Mouse (Mus musculus): Measurements from ENCODE around the gene Evl. TPM values are rescaled to one million over a fixed set of nuclear protein-coding genes. Genes with fewer than 3 reads are reported as not detected.
A peak's percentile ranks its signal among the peaks of the same experiment; 100 is the strongest.

Evl gene
- total RNA-seq, 4 experiments from 2014 or later, result 220 to 260 (median 242) TPM

GRCm38 (mm10) chr12:108590131-108590530 lies 35.6 kb downstream of the Evl start:
- no peak for DNase-seq (ENCODE audit: low spot score in 2 of 2)

DNA sequence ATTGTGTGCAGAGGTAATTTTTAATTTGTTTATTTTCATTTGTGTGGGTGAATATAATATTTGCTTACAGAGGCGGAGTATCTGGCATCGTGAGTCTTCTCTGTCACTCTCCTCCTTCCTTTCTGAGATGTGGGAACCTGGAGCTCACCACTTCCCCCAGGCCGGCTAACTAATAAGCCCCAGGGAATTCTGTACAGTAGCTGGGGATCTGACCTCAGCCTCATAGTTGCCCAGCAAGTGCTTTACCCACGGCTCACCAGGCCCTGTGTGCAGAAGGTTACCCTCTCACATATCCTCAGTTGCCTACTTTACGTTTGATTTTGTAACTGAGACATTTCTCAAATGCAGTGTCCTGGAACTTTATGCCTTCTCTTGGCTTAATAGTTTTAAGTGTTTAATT lies 37.1 kb downstream of the Evl start:
- no peak for DNase-seq (ENCODE audit: low spot score in 2 of 2)

- DNase-seq (ENCODE audit: low spot score in 2 of 2), result no peak
Observed at GRCm38 (mm10) chr12:108592866-108593265, 38.3 kb downstream of the Evl start.

- no peak for DNase-seq (ENCODE audit: low spot score in 2 of 2)
Observed at GRCm38 (mm10) chr12:108600864-108601263, 46.3 kb downstream of the Evl start.

DNA sequence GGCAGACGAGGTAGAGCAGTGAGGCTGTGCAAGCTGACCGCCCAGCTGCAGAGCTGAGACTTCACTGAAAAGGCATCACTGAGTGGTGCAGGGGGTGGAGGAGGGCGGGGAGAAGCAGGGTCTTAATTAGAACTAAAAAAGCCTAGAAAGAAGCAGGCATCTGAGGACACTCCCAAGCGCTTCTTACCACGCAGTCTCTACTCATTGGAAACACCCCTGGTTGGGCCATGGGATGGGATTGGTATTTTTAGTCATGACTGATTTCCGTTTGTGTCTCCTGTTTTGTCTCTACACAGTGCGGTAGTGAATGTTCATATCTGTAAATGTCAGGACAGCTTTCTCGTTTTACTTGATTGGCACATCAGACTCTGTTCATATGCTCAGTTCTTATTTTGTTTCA lies 46.8 kb downstream of the Evl start:
- peak; percentile 15 to 31 for DNase-seq (ENCODE audit: low spot score in 2 of 2)

DNA sequence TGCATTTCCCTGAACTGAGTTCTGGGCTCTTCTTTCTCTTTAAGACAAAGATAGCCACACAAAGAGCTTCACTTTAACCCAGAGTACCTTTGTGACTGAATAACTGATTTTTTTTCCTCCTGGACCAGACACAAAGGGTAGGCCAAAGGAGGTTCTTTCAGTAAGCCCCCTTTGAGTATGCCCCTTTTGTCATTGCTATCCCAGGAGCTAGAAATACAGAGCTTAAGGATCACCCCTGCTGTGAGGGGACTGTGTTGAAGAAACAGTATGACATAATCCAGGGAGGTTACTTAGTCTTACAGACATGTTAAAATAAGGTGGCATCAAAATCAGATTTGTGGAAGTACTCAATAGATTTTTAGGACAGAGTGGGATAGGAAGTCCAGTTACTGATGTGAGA lies 50.0 kb downstream of the Evl start:
- DNase-seq (ENCODE audit: low spot score in 2 of 2), result no peak

GRCm38 (mm10) chr12:108605521-108606281 lies 51.2 kb downstream of the Evl start:
- DNase-seq (ENCODE audit: low spot score in 2 of 2), result peak; percentile 34 to 45

DNA sequence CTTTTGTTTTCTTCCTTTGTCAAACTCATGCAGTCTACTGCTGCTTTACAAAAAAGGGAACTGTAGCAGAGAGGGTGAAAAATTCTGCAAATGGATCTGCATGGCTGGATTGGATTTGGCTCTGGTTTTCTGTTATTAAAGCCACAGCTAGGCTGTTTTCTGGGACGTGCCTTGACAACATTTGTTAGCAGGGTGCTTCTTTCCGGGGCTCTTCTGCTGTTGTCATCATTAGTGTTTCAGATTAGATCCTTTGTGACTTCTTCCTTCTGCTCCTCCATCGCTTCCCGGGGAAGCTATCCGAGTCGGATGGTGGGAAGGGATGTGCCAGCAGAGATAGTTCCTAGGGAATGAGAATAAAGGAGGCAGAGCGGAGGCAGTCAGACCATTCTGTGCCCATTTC lies 51.8 kb downstream of the Evl start:
- DNase-seq (ENCODE audit: low spot score in 2 of 2), result peak in 1 of 2 experiments; percentile 13

DNA sequence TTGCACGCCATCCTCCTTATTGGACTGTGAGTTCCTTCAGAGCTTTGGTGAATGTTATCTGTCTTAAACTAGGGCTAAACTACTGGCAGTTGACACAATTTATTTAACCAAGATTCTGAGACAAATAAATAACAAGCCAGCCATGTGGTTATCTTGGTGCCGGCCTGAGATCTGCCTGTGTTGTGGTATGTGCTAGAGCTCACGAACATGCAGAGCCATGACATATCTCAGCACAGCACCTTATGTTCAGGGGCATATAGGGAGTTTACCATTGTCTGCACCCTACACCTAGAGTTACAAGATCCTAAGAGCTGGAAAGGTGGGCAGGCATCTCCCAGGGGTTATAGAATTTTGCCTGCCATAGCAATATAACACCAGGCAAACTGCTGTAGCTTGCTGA lies 54.9 kb downstream of the Evl start:
- DNase-seq (ENCODE audit: low spot score in 2 of 2), result no peak

GRCm38 (mm10) chr12:108610255-108610654 lies 55.7 kb downstream of the Evl start:
- no peak for DNase-seq (ENCODE audit: low spot score in 2 of 2)

GRCm38 (mm10) chr12:108613081-108613480 lies 58.6 kb downstream of the Evl start:
- DNase-seq (ENCODE audit: low spot score in 2 of 2), result no peak

DNA sequence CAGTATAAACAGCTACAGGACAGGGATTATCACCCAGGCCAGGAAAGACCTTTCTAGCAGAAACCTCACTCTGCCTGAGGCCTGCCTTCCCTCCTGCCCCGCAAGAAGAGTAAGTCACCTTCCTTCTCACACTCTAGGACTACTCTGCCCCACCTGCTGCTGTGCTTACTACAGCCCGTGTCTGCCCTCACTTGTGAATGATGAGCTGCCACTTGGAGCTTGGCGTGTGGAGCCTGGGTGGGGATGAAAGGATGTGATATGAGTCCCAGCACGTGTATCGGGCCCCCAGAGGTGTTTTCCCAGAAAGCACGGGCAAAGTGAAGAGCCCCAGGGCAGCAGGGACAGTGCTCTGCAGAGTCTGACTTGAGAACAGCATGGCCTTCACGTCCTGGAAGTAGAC lies 63.0 kb downstream of the Evl start:
- DNase-seq (ENCODE audit: low spot score in 2 of 2), result no peak

- no peak for DNase-seq (ENCODE audit: low spot score in 2 of 2)
Observed at GRCm38 (mm10) chr12:108619853-108620416, 65.4 kb downstream of the Evl start.

DNA sequence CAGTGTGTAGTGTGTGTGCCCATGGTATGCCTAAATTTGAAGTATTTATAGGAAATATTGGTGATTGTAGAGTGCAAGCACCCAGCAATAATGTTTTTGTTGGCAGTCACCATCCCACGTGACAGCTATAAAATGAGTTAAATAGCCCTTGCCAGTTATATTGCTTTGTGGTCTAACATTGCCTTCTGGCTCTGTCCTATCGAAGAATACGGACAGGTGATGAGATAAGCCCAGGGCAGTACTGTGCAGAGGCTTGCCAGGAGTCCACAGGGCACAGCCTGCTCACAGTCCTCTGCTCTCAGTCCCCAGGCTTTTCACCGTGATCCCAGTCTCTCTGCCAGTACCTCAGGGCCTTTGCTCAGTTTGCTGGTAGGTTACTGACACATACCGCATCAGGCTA lies 67.9 kb downstream of the Evl start:
- DNase-seq (ENCODE audit: low spot score in 2 of 2), result no peak

GRCm38 (mm10) chr12:108629556-108629955 lies 75.0 kb downstream of the Evl start:
- DNase-seq (ENCODE audit: low spot score in 2 of 2), result no peak

DNA sequence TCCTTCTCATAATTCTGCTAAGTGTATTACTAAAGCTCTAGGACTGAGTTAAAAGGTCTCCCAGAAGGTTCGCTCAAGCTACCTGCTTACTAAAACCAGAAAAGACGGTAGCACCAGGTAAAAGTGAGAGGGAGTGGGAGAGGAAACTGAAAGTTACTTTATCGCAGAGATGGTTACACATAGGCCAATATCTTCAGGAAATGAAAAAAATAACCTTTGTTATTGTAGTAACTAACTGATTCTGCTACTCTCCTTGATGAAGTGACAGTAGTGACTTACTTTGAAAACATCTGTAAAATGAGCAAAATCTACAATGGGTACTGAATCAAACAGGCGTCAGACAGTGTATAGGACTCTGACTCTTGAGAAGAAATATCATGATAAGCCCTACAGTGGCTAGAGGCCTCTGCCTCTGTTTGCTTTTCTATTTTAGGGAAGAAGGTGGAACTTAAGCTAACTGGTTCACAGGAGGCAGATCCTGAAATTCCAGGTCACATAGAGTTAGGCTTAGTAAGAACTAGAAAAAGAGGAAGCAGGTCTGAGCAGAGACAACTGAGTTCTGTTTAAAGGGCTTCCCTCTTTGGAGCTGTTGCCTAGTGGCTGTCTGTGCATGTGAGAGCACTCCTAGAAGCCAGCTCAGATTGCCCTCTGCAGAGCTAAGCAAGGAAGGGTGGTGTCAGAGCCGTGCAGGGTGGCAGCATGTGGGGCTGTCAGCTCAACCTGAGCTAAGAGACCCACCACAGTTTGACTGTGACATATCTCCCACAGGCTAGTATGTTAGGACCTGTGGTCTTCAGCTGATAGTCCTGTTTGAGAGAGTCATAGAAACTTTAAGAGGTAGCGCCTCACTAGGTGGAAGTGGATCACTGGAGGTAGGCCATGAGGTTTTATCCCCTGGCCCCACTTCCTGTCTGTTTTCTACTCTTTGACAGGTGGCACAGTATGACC lies 76.5 kb downstream of the Evl start:
- DNase-seq (ENCODE audit: low spot score in 2 of 2), result no peak

GRCm38 (mm10) chr12:108632501-108632900 lies 78.0 kb downstream of the Evl start:
- no peak for DNase-seq (ENCODE audit: low spot score in 2 of 2)

DNA sequence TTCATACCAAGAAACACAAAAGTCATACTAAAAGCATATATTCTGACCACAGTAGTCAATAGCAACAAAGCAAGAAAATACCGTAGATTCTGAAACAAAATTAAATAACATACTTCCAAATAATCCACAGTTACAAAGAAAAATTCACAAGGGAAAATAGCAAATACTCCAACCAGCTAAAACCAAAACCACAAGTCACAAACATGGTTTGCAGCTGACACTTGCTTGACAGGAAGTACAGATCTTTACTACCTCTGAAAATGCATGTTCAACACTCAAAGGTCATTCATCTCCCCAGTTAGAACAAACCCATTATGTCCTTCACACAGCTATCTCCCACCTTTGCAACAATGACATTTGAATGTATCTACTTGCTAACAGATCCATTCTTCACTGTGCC lies 79.5 kb downstream of the Evl start:
- DNase-seq (ENCODE audit: low spot score in 2 of 2), result no peak

DNA sequence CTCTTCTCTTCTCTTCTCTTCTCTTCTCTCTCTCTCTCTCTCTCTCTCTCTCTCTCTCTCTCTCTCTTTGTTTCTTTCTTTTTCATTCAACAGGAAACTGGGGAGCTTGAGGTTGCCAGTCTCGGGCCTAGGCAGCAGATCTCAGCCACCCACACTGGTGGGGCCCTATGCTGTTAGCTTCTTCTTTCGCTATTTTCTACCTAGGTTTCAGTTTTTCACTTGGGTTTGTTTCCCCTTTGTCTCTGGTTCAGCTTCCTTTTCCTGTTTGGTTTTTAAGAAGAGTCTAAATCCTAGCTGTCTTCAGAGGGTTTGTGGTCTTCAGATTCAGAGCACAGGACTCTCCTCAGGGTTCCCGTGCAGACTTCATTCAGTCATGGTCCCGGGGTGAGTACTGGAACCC lies 81.0 kb downstream of the Evl start:
- DNase-seq (ENCODE audit: low spot score in 2 of 2), result no peak

- no peak for DNase-seq (ENCODE audit: low spot score in 2 of 2)
Observed at GRCm38 (mm10) chr12:108637440-108637839, 82.9 kb downstream of the Evl start.

DNA sequence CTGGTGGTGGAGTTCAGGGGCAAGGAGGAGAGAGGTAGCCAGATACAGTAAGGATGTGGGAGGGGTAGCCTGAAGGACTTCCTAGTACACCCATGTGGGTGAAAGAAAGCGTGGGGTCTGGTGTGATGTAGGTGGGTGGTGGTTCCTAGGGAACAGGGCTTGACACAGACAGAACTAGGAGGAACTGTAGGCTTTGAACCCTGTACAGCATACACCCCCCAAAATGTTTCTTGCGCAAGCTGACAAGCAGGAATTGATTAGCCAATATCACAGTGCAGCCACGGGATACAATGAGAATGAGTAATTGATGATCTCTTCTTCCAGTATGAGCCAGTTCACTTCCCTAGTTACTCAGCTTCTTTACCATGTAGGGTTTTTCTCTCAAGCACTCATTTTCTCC lies 84.6 kb downstream of the Evl start:
- no peak for DNase-seq (ENCODE audit: low spot score in 2 of 2)

GRCm38 (mm10) chr12:108642019-108642418 lies 87.5 kb downstream of the Evl start:
- DNase-seq (ENCODE audit: low spot score in 2 of 2), result no peak
